8 mouse cellular contexts compared by ENCODE assay signal in the genomic region with DNA sequence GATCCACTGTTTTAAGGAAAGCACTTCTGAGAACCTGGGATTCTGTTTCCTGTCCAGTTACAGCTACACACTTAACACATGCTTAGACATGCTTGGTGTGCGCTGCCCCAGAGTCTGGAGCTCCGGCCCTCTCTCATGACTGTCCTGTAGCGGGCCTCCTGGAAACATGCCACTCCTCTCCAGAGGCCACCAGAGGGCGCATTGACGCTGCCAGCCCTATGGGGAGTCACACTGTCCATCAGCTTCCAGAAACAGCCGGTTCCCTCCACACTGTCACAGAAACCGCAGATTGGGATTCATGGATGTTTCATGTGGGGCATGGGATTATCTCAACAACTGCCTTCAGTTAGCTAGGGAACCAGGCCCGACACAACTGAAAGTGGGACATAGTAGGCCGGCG. TPM values are rescaled to one million over a fixed set of nuclear protein-coding genes. Genes with fewer than 3 reads are reported as not detected.
DNase-seq lines count a peak whose midpoint lies in the region; ATAC-seq and TF ChIP-seq lines count a peak whose summit lies in the region.

No protein-coding gene starts in this region.

- peak; percentile 48; the same call in 1 of the 2 replicates for ATAC-seq in hindbrain, postnatal 0 days
- ATAC-seq in megakaryocyte progenitor cell, adult 5-6 weeks (replicated peaks; ENCODE audit: poor library complexity) = peak; percentile 71

- peak; percentile 95 for TF ChIP-seq CTCF in hindbrain, postnatal 0 days (IDR thresholded peaks at IDR 0.05; ENCODE audit: low read depth)

- H3K4me2 ChIP-seq in hindbrain, postnatal 0 days (ENCODE audit: low read depth, low read length) = no peak overlapping the region

- peak overlapping the region; percentile 26; the same call in 1 of the 2 replicates for H3K27ac ChIP-seq in hindbrain, postnatal 0 days

- H3K9me3 ChIP-seq in hindbrain, postnatal 0 days (ENCODE audit: low read length) = no peaks in the 10 kb centered on the region

- WGBS in hindbrain, postnatal 0 days = 31% methylated on average over 10 of the region's 10 CpGs

- no peak overlapping the region for H3K9ac ChIP-seq in hindbrain, postnatal 0 days (replicated peaks; ENCODE audit: low read length)

- DNase-seq in WW6 (ENCODE audit: low read depth, low spot score) = peak; percentile 49
- peak; percentile 91 to 93 for DNase-seq in cerebellum, postnatal 10 days
- peak; percentile 75 to 80 for DNase-seq in frontal cortex, postnatal 36 days (ENCODE audit: low spot score in 2 of 2)
- peak; percentile 89 for DNase-seq in hindbrain, postnatal 0 days (ENCODE audit: low spot score)
- peak; percentile 80 to 86 for DNase-seq in left cerebral cortex, adult 18-20 months (ENCODE audit: low spot score in 2 of 2)
- peak; percentile 86 to 89 for DNase-seq in right cerebral cortex, postnatal 10 days (ENCODE audit: low spot score in 2 of 2)
- peak; percentile 91 for DNase-seq in urinary bladder, postnatal 25 days (ENCODE audit: low spot score)

- H3K4me1 ChIP-seq in hindbrain, postnatal 0 days (ENCODE audit: insufficient read depth, low read length) = peaks cover 5% of the 10 kb centered on the region; the same call in 1 of the 2 replicates

- H3K27me3 ChIP-seq in hindbrain, postnatal 0 days (ENCODE audit: insufficient read depth, low read length) = no peaks in the 10 kb centered on the region

- no peak overlapping the region for H3K4me3 ChIP-seq in hindbrain, postnatal 0 days (ENCODE audit: low read length)

- H3K36me3 ChIP-seq in hindbrain, postnatal 0 days (ENCODE audit: insufficient read depth, low read length) = peaks cover 28% of the 10 kb centered on the region

RNA-seq across cellular contexts. Expression of a gene that starts 57.0 kb away (rescaled TPM):
- 9.0 and 10.2 TPM in 2 replicates for total RNA-seq in hindbrain, postnatal 0 days (2014; rRNA removed)
- polyA plus RNA-seq in hindbrain, postnatal 0 days (2015; fragmentation: Nextera tagmentation; extraction: Ambion mirVana) = 78.8 and 79.9 TPM in 2 replicates
- 10 to 100 TPM; 84.7 to 86.5 TPM for total RNA-seq in left cerebral cortex, adult 18-20 months (2021)
- total RNA-seq in megakaryocyte progenitor cell, adult 5-6 weeks (2015) = 63.7 and 65.0 TPM in 2 replicates
- 15.8 and 26.5 TPM in 2 replicates for total RNA-seq in megakaryocyte progenitor cell, adult 5-6 weeks (2017)
